Mouse (Mus musculus): ENCODE data around the gene Specc1.

Specc1 gene

GRCm38 (mm10) chr11:62265642-62266041, 309.1 kb downstream of the Specc1 start:
- POLR2A ChIA-PET, result interaction anchor here in 3 of 4 experiments (0.7 to 3.2 kb wide), 9 partner anchors 8 to 337 kb away, joined by 3 to 13 read pairs (median 5); partner anchors contain the start of genes Adora2b (in 3 of the 3), Ttc19 (in 1 of the 3) and Zswim7 (in 1 of the 3)
- CTCF ChIA-PET, result no interaction called here

- CTCF ChIA-PET, result interaction anchor here in 2 of 4 experiments (0.5 to 1.5 kb wide), 4 partner anchors 11 to 499 kb away, joined by 3 to 4 read pairs (median 4); no protein-coding TSS in a partner anchor
- POLR2A ChIA-PET, result interaction anchor here in 3 of 4 experiments (0.5 to 3.5 kb wide), 15 partner anchors 8 to 351 kb away, joined by 3 to 13 read pairs (median 4); partner anchors contain the start of genes Adora2b (in 2 of the 3), Ttc19 (in 1 of the 3), Ubb (in 1 of the 3) and Zswim7 (in 1 of the 3)
Observed at GRCm38 (mm10) chr11:62266466-62267214, 310.1 kb downstream of the Specc1 start.

GRCm38 (mm10) chr11:62268381-62268780, 311.8 kb downstream of the Specc1 start:
- ChIA-PET POLR2A (interaction anchor here in 2 of 4 experiments (0.9 to 3.5 kb wide), 4 partner anchors 9 to 20 kb away, joined by 3 to 13 read pairs (median 12); partner anchors contain the start of genes Adora2b (in 1 of the 2), Ttc19 (in 1 of the 2) and Zswim7 (in 1 of the 2)), CTCF (interaction anchor here in 1 of 4 experiments (0.8 to 1.5 kb wide), 2 partner anchors 9 to 390 kb away, joined by 4 to 8 read pairs; no protein-coding TSS in a partner anchor)

GRCm38 (mm10) chr11:62269097-62269496, 312.5 kb downstream of the Specc1 start:
- POLR2A ChIA-PET, result interaction anchor here in 1 of 4 experiments (1.8 to 3.5 kb wide), 2 partner anchors 12 to 20 kb away, joined by 12 to 13 read pairs; partner anchors contain the start of genes Adora2b, Ttc19 and Zswim7

GRCm38 (mm10) chr11:62270851-62271250, 314.3 kb downstream of the Specc1 start:
- POLR2A ChIA-PET, result interaction anchor here in 3 of 4 experiments (0.5 to 2.0 kb wide), 9 partner anchors 10 to 221 kb away, joined by 3 to 12 read pairs (median 3); partner anchors contain the start of genes Ttc19 (in 3 of the 3), Zswim7 (in 3 of the 3) and Adora2b (in 1 of the 3)
- CTCF ChIA-PET, result interaction anchor here in 2 of 4 experiments (0.8 to 1.1 kb wide), 2 partner anchors 10 to 223 kb away, joined by 3 to 4 read pairs; no protein-coding TSS in a partner anchor

More at GRCm38 (mm10) chr11:62269097-62269496, 312.5 kb downstream of the Specc1 start:
- CTCF ChIA-PET, result no interaction called here
